Mouse (Mus musculus): ENCODE measurements around the gene Vmn2r84. TPM values are rescaled to one million over a fixed set of nuclear protein-coding genes. Genes with fewer than 3 reads are reported as not detected.

The Vmn2r84 gene
- polyA plus RNA-seq, 1 experiment from 2014 or later = not detected

DNA sequence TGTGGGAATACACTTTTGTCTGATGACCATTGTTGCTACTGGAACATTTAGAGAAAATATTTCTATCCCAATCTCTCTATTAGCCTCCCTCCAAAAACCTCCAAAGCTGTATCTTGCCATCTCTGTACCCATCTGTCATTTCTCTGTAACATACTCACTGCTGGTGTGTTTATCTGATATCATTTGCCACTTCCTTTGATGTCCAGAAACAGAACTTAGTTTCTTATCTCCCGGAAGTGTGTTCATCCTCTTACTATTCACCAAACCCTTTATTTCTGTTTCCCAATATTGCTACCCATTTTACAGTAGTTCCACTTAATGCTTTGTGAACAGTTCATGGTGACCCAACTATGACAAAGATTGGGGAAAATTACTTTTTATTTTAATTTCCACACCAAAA lies 57.7 kb downstream of the Vmn2r84 start:
- WGBS = 24% methylated on average over 1 of the region's 1 CpGs
- Histone ChIP-seq H3K36me3 (ENCODE audit: control insufficient read depth, insufficient read depth, low read length) (no peaks in the 10 kb centered on the region), H3K4me3 (ENCODE audit: low read length) (no peak overlapping the region), H3K9ac (ENCODE audit: low read length) (no peak overlapping the region), H3K27me3 (ENCODE audit: control insufficient read depth, insufficient read depth, low read depth, low read length) (no peaks in the 10 kb centered on the region), H3K4me2 (ENCODE audit: low read depth, low read length) (no peak overlapping the region), H3K27ac (ENCODE audit: low read length) (no peak overlapping the region), H3K4me1 (replicated peaks; ENCODE audit: control insufficient read depth, insufficient read depth, low read length) (no peaks in the 10 kb centered on the region), H3K9me3 (ENCODE audit: control insufficient read depth, low read length) (no peaks in the 10 kb centered on the region)
- no peak for ATAC-seq (ENCODE audit: low read depth)

DNA sequence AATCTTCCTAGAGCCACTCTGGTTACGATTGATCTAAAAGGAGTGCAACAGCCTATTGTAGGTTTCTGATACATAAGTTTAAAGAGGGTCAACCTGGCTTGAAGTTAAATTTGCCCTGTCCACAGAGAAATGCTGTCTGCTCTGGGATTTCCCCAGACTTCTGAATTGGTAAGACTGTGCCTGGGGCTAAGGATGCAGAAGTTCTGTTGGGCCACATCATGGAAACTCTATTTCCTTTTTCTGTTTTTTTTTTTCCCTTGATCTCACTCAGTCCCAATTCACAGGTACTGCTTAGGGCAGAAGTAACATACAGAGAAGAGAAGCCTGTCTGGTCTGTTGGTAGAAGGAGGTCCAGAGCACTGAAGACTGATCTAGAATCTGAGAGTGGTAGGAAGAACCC lies 63.4 kb downstream of the Vmn2r84 start:
- Histone ChIP-seq H3K4me3 (ENCODE audit: low read length) (no peak overlapping the region), H3K27me3 (ENCODE audit: control insufficient read depth, insufficient read depth, low read depth, low read length) (no peaks in the 10 kb centered on the region), H3K36me3 (ENCODE audit: control insufficient read depth, insufficient read depth, low read length) (no peaks in the 10 kb centered on the region), H3K27ac (ENCODE audit: low read length) (no peak overlapping the region), H3K9me3 (ENCODE audit: control insufficient read depth, low read length) (no peaks in the 10 kb centered on the region), H3K4me1 (replicated peaks; ENCODE audit: control insufficient read depth, insufficient read depth, low read length) (no peaks in the 10 kb centered on the region), H3K9ac (ENCODE audit: low read length) (no peak overlapping the region), H3K4me2 (ENCODE audit: low read depth, low read length) (no peak overlapping the region)
- ATAC-seq (ENCODE audit: low read depth) = no peak
- WGBS = 67% methylated on average over 1 of the region's 1 CpGs

Other genes with a start within 250 kb of the Vmn2r84 start
- not detected in 2 replicates for gene Olfr825, start 227.6 kb downstream of the Vmn2r84 start, polyA plus RNA-seq (2015; fragmentation: Nextera tagmentation; extraction: Ambion mirVana)
- gene Olfr826, start 210.1 kb downstream of the Vmn2r84 start, polyA plus RNA-seq (2015; fragmentation: Nextera tagmentation; extraction: Ambion mirVana) = not detected in 2 replicates
- not detected in 2 replicates for gene Olfr827, start 179.9 kb downstream of the Vmn2r84 start, polyA plus RNA-seq (2015; fragmentation: Nextera tagmentation; extraction: Ambion mirVana)
- not detected in 2 replicates for gene Neurod4, start 114.1 kb downstream of the Vmn2r84 start, polyA plus RNA-seq (2015; fragmentation: Nextera tagmentation; extraction: Ambion mirVana)
- gene Tespa1, start 71.5 kb downstream of the Vmn2r84 start, polyA plus RNA-seq (2015; fragmentation: Nextera tagmentation; extraction: Ambion mirVana) = 0.82 and 1.2 TPM in 2 replicates
- gene Vmn2r85, start 35.4 kb upstream of the Vmn2r84 start, polyA plus RNA-seq (2015; fragmentation: Nextera tagmentation; extraction: Ambion mirVana) = not detected in 2 replicates
- gene Vmn2r86, start 61.7 kb upstream of the Vmn2r84 start, polyA plus RNA-seq (2015; fragmentation: Nextera tagmentation; extraction: Ambion mirVana) = not detected in 2 replicates
- gene Vmn2r87, start 103.1 kb upstream of the Vmn2r84 start, polyA plus RNA-seq (2015; fragmentation: Nextera tagmentation; extraction: Ambion mirVana) = not detected in 2 replicates